Mouse (Mus musculus) heart, postnatal 10 days (tissue): ENCODE results near the gene Tbl2. TPM values are rescaled to one million over a fixed set of nuclear protein-coding genes. Genes with fewer than 3 reads are reported as not detected.

Experiments used
- DNase-seq, 2 experiments: peaks; one replicate each; pipeline ENCODE4 v3.0.0; 2021
- intact Hi-C: fragments of 180-260 bp; cut with DNase I; formaldehyde crosslinking; loops from one replicate; pipeline ENCODE4 v1.15.1; 2025
- total RNA-seq, 2 experiments: library from RNA; stranded (reverse); gene quantifications; 2 replicates each; pipeline ENCODE4 v1.2.3; 2021

Gene Tbl2
- 10 to 100 TPM; 13.0 to 15.6 TPM for total RNA-seq

DNA sequence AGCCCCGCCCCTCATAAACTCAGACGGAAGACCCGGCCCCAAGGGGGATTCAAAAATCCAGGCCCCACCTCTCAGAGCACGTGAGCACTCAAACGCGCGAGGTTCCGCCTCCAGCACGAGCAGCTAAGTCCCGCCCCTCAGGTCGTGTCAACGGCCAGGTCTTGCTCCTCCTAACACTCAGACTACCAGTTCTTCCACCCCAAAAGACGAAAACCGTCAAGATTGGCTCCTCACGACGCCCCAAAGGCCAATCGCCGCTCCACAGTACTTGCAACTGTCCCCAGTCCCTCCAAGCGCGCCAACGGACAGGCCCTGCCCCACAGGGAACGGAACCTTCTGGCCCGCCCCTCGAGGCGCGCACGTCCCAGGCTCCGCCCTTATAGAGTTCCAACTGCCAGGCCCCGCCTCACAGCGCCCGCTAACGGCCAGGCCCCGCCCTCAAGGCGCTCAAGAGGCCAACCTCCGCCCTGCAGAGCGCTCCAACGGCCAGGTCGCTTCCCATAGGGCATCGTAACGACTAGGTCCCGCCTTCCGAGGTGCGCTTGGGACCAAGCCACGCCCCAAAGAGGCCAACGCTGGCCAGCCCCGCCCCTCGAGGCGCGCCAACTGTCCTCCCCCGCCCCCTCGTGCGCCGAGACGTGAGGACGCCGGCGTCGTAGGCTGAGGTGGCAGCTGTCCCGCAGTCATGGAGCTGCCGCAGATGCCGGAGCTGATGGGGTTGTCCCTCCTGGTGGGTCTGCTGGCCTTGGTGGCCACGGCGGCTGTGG lies at the start of gene Tbl2:
Gene Tbl2, plus strand, starts transcription at position 605 of the 767 bp plus-strand sequence.
- intact Hi-C loops = loop anchor here (2.0 kb wide), 1 partner anchor 40 kb away; no protein-coding TSS in a partner anchor

GRCm38 (mm10) chr5:135100981-135101380 lies 48.5 kb upstream of the Tbl2 start:
- no peak for DNase-seq
- intact Hi-C loops = no loop called here

More for the DNA sequence above, at the start of gene Tbl2:
- peak; percentile 99 to 100 for DNase-seq

DNA sequence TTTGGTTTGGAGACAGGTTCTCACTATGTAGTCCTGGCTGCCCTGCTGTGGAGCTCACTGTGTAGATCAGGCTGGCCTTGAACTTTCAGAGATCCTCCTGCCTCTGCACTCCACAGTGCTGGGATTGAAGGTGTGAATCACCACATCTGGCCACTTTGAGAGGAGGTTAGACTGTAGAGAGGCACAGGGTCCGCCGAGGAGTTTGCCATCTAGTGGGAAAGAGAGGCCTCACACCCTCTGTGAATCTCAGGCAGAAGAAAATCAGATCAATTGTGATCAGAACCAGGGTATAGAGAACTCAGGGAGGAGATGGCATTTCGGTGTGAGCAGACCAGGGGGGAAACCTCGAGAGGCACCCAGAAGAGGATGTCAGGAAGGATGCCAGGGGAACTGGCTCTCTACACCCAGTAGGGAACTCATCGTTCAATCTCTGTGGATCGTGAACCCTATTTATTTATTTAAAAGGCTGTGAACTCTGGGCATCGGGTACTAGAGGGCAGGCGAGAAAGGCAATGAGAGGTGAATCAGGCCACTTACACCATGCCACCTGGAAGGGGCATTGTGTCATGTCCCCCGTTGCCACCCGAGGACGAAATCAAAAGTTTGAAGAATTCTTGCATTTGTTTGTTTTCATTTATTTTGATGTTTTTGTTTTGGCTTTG lies 45.3 kb upstream of the Tbl2 start:
- peak; percentile 18 to 34 for DNase-seq
- intact Hi-C loops = loop anchor here (1.0 kb wide), 1 partner anchor 89 kb away; no protein-coding TSS in a partner anchor

DNA sequence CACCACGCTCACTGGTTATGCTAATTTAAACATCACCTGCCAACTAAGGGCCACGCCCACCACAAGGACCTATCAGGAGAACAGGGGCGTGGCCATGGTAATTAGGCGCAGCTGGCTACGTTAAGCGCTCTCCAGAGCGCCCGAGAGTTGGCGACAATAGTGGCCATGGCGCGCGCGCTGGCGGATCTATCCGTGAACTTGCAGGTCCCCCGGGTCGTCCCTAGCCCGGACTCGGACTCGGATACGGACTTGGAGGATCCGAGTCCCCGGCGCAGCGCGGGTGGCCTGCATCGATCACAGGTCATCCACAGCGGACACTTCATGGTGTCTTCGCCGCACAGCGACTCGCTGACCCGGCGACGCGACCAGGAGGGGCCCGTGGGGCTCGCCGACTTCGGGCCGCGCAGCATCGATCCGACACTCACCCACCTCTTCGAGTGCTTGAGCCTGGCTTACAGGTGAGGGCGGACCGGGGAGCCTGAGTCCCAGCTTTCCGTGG lies 42.6 kb upstream of the Tbl2 start:
- DNase-seq = peak; percentile 90
- intact Hi-C loops = no loop called here

- intact Hi-C loops = no loop called here
- DNase-seq = peak; percentile 81 to 84
These were observed 41.6 kb upstream of the Tbl2 start for GRCm38 (mm10) chr5:135107521-135108501.

GRCm38 (mm10) chr5:135109017-135109416 lies 40.4 kb upstream of the Tbl2 start:
- no peak for DNase-seq
- intact Hi-C loops = no loop called here

DNA sequence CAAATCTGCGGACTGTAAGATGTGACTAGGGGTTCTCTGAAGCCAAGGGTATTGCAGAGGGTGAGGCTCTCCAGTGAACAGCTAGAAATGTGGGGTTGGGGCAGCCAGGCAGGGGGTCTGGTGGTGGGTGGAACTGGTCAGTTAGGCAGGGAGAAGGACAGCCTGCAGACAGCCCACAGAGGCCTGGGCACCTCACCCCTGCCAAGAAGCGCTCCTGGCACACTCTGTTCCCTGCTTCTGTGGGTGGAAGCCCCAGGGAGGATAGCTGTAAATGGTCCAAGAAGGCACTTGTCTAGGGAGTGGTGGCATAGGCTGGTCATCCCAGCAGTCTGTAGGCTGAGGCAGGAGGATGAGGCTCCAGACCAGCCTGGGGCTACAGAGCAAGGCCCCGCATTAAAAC lies 40.0 kb upstream of the Tbl2 start:
- intact Hi-C loops = no loop called here
- DNase-seq = peak in 1 of 2 experiments; percentile 7

DNA sequence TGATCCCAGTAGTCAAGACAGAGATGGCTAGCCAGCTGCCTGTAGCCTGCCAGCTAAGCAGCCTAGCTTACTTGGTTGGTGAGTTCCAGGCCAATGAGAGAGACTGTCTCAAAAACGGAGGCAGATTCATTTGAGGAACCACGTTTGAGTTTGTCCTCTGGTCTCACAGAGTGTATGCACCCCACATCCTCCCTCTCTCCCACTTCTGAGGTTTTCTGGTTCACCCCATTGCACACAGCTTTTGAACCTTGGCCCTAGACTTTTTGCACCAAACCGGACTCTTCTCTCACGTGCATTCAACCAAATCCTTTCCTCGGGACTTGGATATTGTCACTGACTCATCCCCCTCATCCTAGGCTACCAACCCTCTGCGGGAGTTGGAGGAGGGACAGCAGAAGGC lies 39.5 kb upstream of the Tbl2 start:
- intact Hi-C loops = no loop called here
- DNase-seq = no peak

GRCm38 (mm10) chr5:135113782-135114181 lies 35.7 kb upstream of the Tbl2 start:
- intact Hi-C loops = no loop called here

DNA sequence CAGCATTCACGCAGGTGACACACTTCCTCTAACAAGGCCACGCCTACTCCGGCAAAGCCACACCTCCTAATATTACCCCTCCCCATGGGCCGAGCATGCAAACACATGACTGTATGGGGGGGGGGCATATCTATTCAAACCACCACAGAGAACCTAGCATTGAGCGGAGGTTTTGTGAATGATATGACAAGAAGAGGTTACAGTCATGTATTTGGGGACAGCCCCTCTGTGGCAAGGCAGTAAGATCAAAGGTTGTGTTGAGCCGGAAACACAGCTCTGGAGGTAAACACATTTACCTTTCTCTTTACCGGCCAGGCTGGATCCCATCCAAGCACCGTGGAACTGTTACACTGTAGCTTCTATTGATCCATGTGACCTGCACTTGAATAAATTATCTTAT lies 34.2 kb upstream of the Tbl2 start:
- DNase-seq = no peak
- intact Hi-C loops = no loop called here

More at GRCm38 (mm10) chr5:135113782-135114181, 35.7 kb upstream of the Tbl2 start:
- no peak for DNase-seq

GRCm38 (mm10) chr5:135118589-135119081 lies 30.8 kb upstream of the Tbl2 start:
- intact Hi-C loops = loop anchor here (1.0 kb wide), 2 partner anchors 73 to 168 kb away; no protein-coding TSS in a partner anchor
- DNase-seq = peak; percentile 66 to 78

DNA sequence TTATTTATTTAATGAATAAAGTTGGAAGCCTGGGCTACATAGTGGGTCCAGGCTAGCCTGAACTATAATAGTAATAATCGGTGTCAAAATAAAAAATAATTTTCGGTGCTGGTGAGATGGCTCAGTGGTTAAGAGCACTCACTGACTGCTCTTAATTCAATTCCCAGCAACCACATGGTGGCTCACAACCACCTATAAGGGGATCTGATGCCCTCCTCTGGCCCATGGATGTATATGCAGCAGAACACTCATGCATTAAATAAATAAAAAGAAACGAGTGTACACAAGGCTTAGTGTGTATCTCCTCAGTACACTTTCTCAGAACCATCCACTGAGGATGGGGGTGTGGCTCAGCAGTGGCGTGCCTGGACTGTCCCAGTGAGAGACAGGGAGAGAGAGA lies 28.7 kb upstream of the Tbl2 start:
- intact Hi-C loops = no loop called here
- no peak for DNase-seq

DNA sequence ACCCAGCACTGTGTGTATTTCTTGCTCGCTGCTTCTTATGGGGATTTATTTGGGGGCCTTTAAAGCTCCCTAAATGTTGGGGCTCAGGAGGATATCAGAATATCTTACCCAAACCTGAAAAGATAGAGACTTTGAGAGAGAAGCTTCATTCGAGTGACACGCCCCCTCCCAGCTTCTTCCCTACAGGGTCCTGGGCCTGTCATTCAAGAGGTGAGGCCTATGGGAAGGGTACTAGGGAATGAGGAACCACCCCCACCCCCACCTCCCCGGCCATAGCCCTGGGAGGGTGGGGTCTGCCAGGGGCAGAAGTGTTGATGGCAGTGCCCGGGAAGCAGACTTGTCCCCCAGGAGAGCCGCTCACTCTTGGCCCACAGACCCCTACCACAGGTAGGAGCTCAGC lies 23.3 kb upstream of the Tbl2 start:
- intact Hi-C loops = no loop called here
- DNase-seq = no peak

GRCm38 (mm10) chr5:135127669-135128068 lies 21.8 kb upstream of the Tbl2 start:
- DNase-seq = no peak
- intact Hi-C loops = no loop called here

GRCm38 (mm10) chr5:135129747-135130146 lies 19.7 kb upstream of the Tbl2 start:
- no peak for DNase-seq
- intact Hi-C loops = no loop called here

- peak in 1 of 2 experiments; percentile 14 for DNase-seq
- intact Hi-C loops = no loop called here
These were observed 15.6 kb upstream of the Tbl2 start for GRCm38 (mm10) chr5:135133736-135134405.

GRCm38 (mm10) chr5:135134534-135134933 lies 14.9 kb upstream of the Tbl2 start:
- DNase-seq = peak; percentile 23 to 42
- intact Hi-C loops = no loop called here

GRCm38 (mm10) chr5:135139881-135140280 lies 9.6 kb upstream of the Tbl2 start:
- DNase-seq = no peak
- intact Hi-C loops = no loop called here

GRCm38 (mm10) chr5:135144469-135144868 lies 5.0 kb upstream of the Tbl2 start:
- DNase-seq = no peak

GRCm38 (mm10) chr5:135145532-135145931 lies 3.9 kb upstream of the Tbl2 start:
- intact Hi-C loops = no loop called here
- no peak for DNase-seq

More at GRCm38 (mm10) chr5:135144469-135144868, 5.0 kb upstream of the Tbl2 start:
- intact Hi-C loops = no loop called here
